Mouse (Mus musculus): ENCODE measurements around the gene Bmp6. TPM values are rescaled to one million over a fixed set of nuclear protein-coding genes. Genes with fewer than 3 reads are reported as not detected.

Bmp6 gene
- polyA plus RNA-seq, 1 experiment: 15.6 TPM

GRCm38 (mm10) chr13:38511979-38512378 lies 167.1 kb downstream of the Bmp6 start:
- no peak for DNase-seq (ENCODE audit: low read depth)

DNA sequence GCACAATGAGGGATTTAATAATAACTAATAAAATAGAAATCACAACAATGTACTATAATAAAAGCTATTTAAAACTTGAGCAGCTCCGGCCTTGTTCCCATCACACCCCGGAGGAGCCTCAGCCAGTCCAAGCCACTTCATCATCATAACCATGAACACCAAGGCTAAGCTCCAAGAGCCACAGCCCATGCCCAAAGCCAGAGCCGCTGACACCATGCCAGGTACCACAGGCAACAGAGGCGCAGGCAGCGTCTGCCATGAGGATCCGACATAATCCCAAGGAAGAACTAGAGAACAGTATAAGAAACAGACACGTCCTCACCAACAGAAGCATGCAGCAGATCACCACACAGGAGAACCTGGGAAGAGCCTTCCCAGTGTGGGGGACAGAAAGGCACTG lies 169.0 kb downstream of the Bmp6 start:
- DNase-seq (ENCODE audit: low read depth): no peak

DNA sequence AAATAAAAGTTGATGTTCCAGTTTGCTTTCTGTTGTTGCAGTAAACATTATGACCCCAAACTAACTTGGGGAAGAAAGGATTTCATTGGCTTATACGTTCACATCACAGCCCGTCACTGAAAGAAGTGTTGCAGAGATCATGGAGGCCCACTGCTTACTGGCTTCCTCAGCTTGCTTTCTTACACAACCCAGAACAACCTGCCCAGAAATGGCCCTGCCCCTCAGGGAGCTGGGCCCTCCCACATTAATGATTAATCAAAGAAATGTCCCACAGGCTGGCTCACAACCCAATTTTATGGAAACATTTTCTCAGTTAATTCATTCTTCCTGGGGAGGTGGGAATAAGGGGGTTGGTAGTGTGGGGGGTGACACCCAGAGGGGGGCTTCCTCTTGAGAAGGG lies 170.5 kb downstream of the Bmp6 start:
- no peak for DNase-seq (ENCODE audit: low read depth)

DNA sequence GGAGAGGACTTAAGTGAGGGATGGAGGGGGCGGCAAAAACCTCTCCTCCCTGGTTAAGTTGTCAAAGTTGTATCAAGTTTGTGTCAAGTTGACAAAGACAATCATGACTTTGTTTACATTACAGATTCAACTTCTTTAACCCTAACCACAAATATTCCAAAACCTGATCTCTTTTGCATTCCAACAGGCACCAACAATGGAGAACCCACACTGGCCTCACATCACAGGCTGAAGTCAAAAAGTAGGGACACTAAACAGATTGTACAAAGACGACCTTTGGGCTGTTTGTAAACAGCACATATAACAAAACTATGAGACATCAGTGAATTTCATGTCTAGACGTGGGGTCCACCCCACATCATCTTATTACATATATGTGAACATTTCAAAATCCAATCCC lies 170.9 kb downstream of the Bmp6 start:
- DNase-seq (ENCODE audit: low read depth): no peak

DNA sequence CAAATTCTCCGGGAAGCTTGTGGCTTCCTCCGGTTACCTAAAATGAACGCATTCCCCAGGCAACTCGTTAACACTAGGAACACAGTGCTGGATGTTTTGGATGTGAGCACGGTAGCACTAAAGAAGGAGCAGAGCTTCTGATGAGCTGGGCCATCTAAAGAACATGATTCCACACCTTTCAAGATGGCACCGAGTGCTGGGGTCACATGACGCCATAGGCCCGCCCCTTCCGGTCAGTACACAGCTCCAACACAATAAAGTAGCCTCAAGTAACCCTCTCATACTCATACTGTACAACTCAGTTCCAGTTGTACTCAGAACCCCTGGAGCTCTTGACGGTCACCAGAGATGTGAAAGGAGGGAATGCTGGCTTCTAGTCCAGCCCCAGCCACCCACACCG lies 171.7 kb downstream of the Bmp6 start:
- no peak for DNase-seq (ENCODE audit: low read depth)

DNA sequence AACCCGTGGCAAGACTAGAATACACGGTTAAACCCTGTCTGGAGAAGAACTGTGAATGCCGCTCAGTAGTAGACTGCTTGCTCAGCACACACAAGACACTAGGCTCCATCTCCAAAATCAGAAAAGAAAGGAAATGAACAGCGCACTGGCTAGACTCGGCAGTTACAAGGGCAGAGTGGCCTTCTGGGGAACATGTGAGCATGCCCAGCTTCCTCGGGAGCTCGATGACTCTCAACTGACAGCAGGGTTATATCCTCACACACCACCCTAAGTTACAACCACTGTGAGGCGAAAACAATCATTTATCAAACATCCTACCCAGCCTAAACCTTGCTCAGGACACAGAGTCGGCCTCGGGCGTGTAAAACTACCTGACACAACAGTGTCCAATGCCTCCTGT lies 175.4 kb downstream of the Bmp6 start:
- no peak for DNase-seq (ENCODE audit: low read depth)

- no peak for DNase-seq (ENCODE audit: low read depth)
Observed at GRCm38 (mm10) chr13:38522056-38522654, 177.2 kb downstream of the Bmp6 start.

DNA sequence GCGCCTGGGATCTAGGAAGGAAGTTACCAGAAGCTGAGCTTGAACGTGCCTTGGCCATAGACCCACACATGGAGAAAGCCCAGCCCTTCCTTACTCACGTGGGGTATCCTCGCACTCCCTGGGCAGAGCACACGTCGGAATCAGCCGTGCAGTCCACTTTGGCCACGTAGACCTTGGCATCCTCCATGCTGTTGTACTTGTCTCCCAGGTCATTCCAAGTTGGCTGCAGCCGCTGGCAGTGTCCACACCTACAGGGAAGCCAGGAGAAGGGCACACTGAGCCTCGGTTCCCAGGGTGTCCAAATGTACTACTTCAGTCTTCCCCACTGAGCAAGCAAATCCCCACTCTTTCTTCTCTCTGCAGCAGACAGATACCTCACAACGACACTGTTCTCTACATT lies 178.3 kb downstream of the Bmp6 start:
- no peak for DNase-seq (ENCODE audit: low read depth)

DNA sequence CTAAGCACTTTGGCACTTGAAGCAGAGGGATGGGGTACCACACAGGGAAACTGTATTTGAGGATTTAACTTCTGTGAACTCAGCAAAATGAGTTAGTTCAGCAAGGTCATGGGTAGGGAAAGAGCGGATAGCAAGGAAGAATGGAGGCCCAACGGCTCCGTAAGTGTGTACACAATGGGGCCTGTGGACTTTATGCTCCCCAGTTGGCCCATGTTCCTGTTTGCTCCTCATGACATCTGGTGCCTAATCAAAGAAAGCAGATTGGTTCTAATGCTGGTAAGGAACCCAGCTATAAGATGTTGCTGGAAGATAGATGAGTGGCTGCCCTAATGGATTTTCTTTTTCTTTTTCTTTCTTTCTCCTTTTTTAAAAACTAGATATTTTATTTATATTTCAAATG lies 180.4 kb downstream of the Bmp6 start:
- no peak for DNase-seq (ENCODE audit: low read depth)

- no peak for DNase-seq (ENCODE audit: low read depth)
Observed at GRCm38 (mm10) chr13:38526116-38526515, 181.2 kb downstream of the Bmp6 start.

DNA sequence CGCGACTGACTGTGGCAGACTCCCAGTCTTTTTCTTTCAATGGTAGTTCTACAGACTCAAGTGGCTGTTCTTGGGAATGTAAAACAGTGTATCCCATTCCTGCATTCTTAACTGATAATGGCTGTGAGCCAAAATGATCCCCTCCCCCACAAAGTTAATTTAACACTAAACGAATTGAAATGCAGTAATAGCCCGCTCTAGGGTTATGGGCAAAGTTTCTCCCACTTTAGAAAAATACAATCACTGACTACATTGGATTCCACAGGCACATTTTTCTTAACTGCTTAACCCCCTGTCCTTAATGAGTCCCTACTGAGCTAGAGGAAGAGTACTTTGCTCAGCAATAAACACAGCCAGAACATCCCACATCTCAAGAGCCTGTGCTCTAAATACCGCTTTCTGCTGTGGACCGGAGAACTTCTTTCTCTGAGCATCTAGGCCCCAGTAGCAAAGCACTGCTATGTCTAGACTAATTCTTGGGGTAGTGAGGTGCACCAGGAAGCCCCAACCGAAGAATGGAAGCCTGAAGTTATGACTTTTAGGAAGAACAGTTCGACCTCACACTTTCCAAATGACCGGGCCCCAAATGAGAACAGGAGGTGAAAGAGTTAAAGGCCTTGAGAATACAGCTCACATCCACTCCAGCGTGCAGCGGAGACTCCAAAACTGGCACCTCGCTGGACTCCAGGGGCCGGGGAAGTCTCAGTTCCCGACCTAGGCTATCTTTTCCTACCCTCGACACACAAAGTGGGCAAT lies 182.3 kb downstream of the Bmp6 start:
- DNase-seq (ENCODE audit: low read depth): no peak

DNA sequence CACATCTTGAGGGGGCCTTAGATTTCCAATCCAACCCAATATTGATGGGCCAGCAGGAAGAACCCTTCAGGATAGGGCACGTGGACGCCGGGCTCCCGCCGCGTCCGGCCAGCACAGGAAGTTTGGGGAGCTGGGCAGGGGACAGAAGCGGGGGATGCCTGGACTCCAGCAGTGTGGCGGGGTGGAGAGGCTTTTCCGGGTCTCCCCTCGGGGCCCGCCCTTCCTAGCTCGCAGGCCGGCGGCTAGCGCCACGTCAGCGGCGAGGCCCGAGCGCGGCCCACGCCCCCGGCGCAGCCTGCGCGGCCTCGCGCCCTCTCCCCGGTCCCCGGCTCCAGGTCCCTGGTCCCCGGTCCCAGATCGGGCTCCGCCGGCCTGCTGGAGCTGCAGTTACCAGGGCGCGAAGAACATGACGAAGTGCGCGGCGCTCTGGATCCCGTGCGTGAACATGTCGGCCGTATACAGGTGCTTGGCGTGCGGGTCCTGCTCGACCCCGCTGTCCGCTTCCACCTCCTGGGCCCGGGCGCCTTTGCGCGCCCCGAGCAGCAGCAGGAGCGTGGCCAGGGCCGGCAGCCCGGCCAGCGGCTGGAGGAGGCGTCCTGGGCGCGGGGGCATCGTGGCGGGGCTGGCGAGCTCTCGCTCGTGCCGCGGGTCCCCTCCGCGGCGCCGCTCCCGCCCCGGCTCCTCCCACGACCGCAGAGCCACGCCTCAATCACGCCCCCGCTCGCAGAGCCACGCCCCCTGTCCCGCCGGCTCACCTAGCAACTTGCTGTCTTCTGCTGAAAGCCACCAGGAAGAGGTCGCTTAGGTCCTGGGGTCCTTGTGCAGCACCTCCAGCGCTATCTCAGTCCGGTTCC lies 183.1 kb downstream of the Bmp6 start:
- no peak for DNase-seq (ENCODE audit: low read depth)

- peak; percentile 33 for DNase-seq (ENCODE audit: low read depth)
Observed at GRCm38 (mm10) chr13:38528687-38529294, 183.9 kb downstream of the Bmp6 start, which contains the start of gene Txndc5. TSS of gene Txndc5 (minus strand) at chr13:38528824.

DNA sequence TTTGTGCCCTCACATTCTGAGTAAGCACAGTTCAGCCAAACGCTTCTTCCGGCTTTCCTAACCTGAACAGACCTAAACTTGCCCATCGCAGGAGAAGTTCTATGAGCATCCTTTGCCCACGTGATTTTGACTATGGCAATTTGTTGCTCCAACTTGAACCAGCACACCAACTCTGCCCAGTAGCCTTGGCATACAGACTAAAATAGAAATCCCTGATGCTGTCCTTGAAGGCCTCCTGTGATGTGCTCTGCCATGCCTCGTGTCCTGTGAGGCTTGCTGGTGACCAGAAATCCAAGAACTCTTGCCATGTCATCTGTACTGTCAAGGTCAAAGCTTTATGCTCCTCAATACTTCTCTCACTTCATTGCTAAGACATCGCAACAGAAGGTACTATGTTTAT lies 184.7 kb downstream of the Bmp6 start:
- no peak for DNase-seq (ENCODE audit: low read depth)

DNA sequence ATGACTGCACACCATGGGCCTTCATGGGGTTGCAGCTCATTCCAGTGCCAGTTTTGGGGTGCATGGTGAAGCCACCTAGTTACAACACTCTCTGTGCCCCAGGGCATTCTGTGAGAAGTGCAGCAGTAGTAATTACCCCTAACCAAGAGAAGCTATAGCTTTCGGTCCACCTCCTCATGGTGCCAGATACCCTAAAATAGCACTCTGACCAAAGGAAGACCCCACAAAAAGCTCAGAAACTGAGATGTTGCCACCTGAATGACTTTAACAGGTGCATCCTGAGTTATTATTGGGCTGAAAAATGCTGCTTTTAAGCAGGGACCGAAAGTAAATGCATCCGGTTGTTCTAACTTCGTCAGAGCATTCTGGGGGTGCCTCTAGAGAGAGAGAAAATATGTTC lies 186.6 kb downstream of the Bmp6 start:
- DNase-seq (ENCODE audit: low read depth): no peak

GRCm38 (mm10) chr13:38533461-38533860 lies 188.6 kb downstream of the Bmp6 start:
- no peak for DNase-seq (ENCODE audit: low read depth)

GRCm38 (mm10) chr13:38534016-38534415 lies 189.1 kb downstream of the Bmp6 start:
- DNase-seq (ENCODE audit: low read depth): no peak

- DNase-seq (ENCODE audit: low read depth): no peak
Observed at GRCm38 (mm10) chr13:38534731-38535130, 189.8 kb downstream of the Bmp6 start.

GRCm38 (mm10) chr13:38537521-38537920 lies 192.6 kb downstream of the Bmp6 start:
- no peak for DNase-seq (ENCODE audit: low read depth)

- DNase-seq (ENCODE audit: low read depth): no peak
Observed at GRCm38 (mm10) chr13:38539192-38539900, 194.4 kb downstream of the Bmp6 start.

GRCm38 (mm10) chr13:38543455-38544125 lies 198.7 kb downstream of the Bmp6 start:
- no peak for DNase-seq (ENCODE audit: low read depth)
